Mouse (Mus musculus) naive thymus-derived CD4-positive, alpha-beta T cell, adult 2 months (primary cell): ENCODE data around the gene Sp1.

ENCODE experiments used
- DNase-seq: peaks from one replicate; pipeline ENCODE4 v3.0.0-alpha.2; 2011; ENCODE audit warnings: low read depth

The Sp1 gene

GRCm38 (mm10) chr15:102399229-102400221 lies 6.4 kb upstream of the Sp1 start:
- peak; percentile 75 for DNase-seq

- DNase-seq: peak; percentile 33
These were observed 5.4 kb upstream of the Sp1 start for GRCm38 (mm10) chr15:102400476-102401045.

- DNase-seq: no peak
These were observed 4.7 kb upstream of the Sp1 start for GRCm38 (mm10) chr15:102401278-102401677.

GRCm38 (mm10) chr15:102402210-102402609 lies 3.7 kb upstream of the Sp1 start:
- DNase-seq: no peak

- no peak for DNase-seq
These were observed 1.1 kb upstream of the Sp1 start for GRCm38 (mm10) chr15:102404608-102405488.

GRCm38 (mm10) chr15:102406196-102406911 lies 411 bp downstream of the Sp1 start:
- peak; percentile 78 for DNase-seq

- no peak for DNase-seq
These were observed 1.1 kb downstream of the Sp1 start for GRCm38 (mm10) chr15:102406912-102407580.

GRCm38 (mm10) chr15:102407681-102408557 lies 2.0 kb downstream of the Sp1 start:
- no peak for DNase-seq

GRCm38 (mm10) chr15:102408558-102409130 lies 2.7 kb downstream of the Sp1 start:
- no peak for DNase-seq

GRCm38 (mm10) chr15:102409286-102409685 lies 3.3 kb downstream of the Sp1 start:
- no peak for DNase-seq

GRCm38 (mm10) chr15:102411077-102411476 lies 5.1 kb downstream of the Sp1 start:
- DNase-seq: no peak

- no peak for DNase-seq
These were observed 7.7 kb downstream of the Sp1 start for GRCm38 (mm10) chr15:102413687-102414086.

- no peak for DNase-seq
These were observed 11.6 kb downstream of the Sp1 start for GRCm38 (mm10) chr15:102417524-102417923.

GRCm38 (mm10) chr15:102420986-102421385 lies 15.0 kb downstream of the Sp1 start:
- DNase-seq: no peak

GRCm38 (mm10) chr15:102421437-102421836 lies 15.5 kb downstream of the Sp1 start:
- peak; percentile 85 for DNase-seq

- no peak for DNase-seq
These were observed 17.8 kb downstream of the Sp1 start for GRCm38 (mm10) chr15:102423602-102424240.

GRCm38 (mm10) chr15:102424657-102425056 lies 18.7 kb downstream of the Sp1 start:
- no peak for DNase-seq

GRCm38 (mm10) chr15:102426963-102427362 lies 21.0 kb downstream of the Sp1 start:
- no peak for DNase-seq

GRCm38 (mm10) chr15:102432046-102432445 lies 26.1 kb downstream of the Sp1 start:
- DNase-seq: no peak
